Mouse (Mus musculus) spleen, adult 2 months (tissue): ENCODE measurements around the gene Ror1.

Experiments
- CTCF ChIP-seq: fragments of 200-500 bp; IDR thresholded peaks from 2 replicates; pipeline ENCODE4 v1.5.1; 2011; ENCODE audit warnings: mild to moderate bottlenecking, inconsistent platforms; ENCODE audit not compliant: insufficient read depth, insufficient read length, insufficient replicate concordance; ENCODE audit errors: extremely low read depth
- POLR2A ChIP-seq: fragments of 200-500 bp; IDR thresholded peaks from 2 replicates; pipeline ENCODE4 v1.6.1; 2011; ENCODE audit warnings: low read depth, low read length, inconsistent platforms

DNA sequence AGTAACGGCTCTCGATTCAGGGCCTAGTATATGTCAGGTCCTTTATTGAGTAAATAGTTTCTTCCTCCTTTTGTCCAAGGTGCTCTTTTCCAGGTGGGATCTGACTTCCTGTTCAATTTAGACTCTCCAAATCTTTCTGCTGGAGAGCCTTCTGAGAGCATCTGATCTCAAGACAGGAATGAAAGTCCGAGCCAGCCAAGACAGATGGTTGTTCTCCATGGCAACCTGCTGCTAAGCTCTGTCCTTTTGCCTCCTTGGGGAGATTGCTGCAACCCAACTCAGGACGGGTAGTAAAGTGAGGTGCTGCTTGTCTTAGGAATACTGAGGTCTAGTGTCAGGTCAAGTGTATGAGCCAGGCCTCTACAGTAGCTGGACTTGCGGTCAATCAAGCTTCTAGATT, 25.0 kb downstream of the Ror1 start:
- no peak for TF ChIP-seq CTCF
- no peak for TF ChIP-seq POLR2A
